Mouse (Mus musculus) myocyte (in vitro differentiated cells): Measurements from ENCODE around the gene Cgref1.

Experiments used
- CEBPB ChIP-seq: IDR thresholded peaks from 2 replicates; pipeline ENCODE4 v1.6.1; 2011; ENCODE audit warnings: mild to moderate bottlenecking, moderate library complexity; ENCODE audit not compliant: poor library complexity, insufficient read depth, severe bottlenecking
- E2F4 ChIP-seq: IDR thresholded peaks from one replicate; pipeline ENCODE4 v1.6.1; 2011; ENCODE audit warnings: mild to moderate bottlenecking, control low read depth, moderate library complexity; ENCODE audit not compliant: insufficient read depth
- MAX ChIP-seq: IDR thresholded peaks from one replicate; pipeline ENCODE4 v1.6.1; 2011; ENCODE audit warnings: low read depth, mild to moderate bottlenecking, control low read depth
- MYOD1 ChIP-seq, 3 experiments: IDR thresholded peaks; one replicate each; pipeline ENCODE4 v1.6.1; 2011; ENCODE audit warnings: control low read depth in 2 of 3, low read depth in 2 of 3, mild to moderate bottlenecking in 2 of 3, moderate library complexity in 1 of 3; ENCODE audit not compliant: insufficient read length in 2 of 3, control insufficient read depth in 1 of 3
- MYOG ChIP-seq, 3 experiments: IDR thresholded peaks; one replicate each; pipeline ENCODE4 v1.6.1; 2011; ENCODE audit warnings: control low read depth in 2 of 3, low read depth in 2 of 3, mild to moderate bottlenecking in 2 of 3; ENCODE audit not compliant: insufficient read length in 2 of 3, control insufficient read depth in 1 of 3, insufficient read depth in 1 of 3
- POLR2A ChIP-seq: IDR thresholded peaks from one replicate; pipeline ENCODE4 v1.6.1; 2011; ENCODE audit warnings: low read depth, mild to moderate bottlenecking, control low read depth, moderate library complexity; ENCODE audit not compliant: insufficient read length
- POLR2AphosphoS2 ChIP-seq: IDR thresholded peaks from one replicate; pipeline ENCODE4 v1.6.1; 2011; ENCODE audit warnings: low read depth, control low read depth; ENCODE audit not compliant: insufficient read length
- REST ChIP-seq: IDR thresholded peaks from one replicate; pipeline ENCODE4 v1.6.1; 2011; ENCODE audit warnings: mild to moderate bottlenecking, control low read depth, moderate library complexity; ENCODE audit not compliant: insufficient read depth, insufficient read length
- SRF ChIP-seq: IDR thresholded peaks from one replicate; pipeline ENCODE4 v1.6.1; 2011; ENCODE audit warnings: low read depth; ENCODE audit not compliant: control insufficient read depth, insufficient read length
- TCF12 ChIP-seq: IDR thresholded peaks from one replicate; pipeline ENCODE4 v1.6.1; 2011; ENCODE audit warnings: mild to moderate bottlenecking, control low read depth; ENCODE audit not compliant: poor library complexity, insufficient read depth, severe bottlenecking
- TCF3 ChIP-seq: IDR thresholded peaks from one replicate; pipeline ENCODE4 v1.6.1; 2011; ENCODE audit warnings: low read depth, control low read depth; ENCODE audit not compliant: insufficient read length
- USF1 ChIP-seq: IDR thresholded peaks from one replicate; pipeline ENCODE4 v1.6.1; 2011; ENCODE audit warnings: low read depth, mild to moderate bottlenecking, control low read depth, moderate library complexity

DNA sequence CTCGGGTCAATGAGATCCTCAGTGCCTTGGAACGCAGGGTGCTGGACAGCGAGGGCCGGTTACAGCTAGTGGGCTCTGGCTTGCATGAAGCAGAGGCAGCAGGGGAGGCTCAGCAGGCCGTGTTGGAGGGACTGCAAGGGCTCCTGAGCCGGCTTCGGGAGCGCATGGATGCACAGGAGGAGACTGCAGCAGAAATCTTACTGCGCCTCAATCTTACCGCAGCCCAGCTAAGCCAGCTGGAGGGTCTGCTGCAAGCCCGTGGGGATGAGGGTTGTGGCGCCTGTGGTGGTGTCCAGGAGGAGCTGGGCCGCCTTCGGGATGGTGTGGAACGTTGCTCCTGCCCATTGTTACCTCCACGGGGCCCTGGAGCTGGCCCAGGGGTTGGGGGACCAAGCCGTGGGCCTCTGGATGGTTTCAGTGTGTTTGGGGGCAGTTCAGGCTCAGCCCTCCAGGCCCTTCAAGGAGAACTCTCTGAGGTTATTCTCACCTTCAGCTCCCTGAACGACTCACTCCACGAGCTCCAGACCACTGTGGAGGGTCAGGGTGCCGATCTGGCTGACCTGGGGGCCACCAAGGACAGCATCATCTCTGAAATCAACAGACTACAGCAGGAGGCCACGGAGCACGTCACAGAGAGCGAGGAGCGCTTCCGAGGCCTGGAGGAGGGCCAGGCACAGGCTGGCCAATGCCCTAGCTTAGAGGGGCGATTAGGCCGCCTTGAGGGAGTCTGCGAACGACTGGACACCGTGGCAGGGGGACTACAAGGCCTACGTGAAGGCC is 27.3 kb downstream of the Cgref1 start:
- TF ChIP-seq POLR2A, result no peak
- TF ChIP-seq MYOD1 (IDR thresholded peaks at IDR 0.05; ENCODE audit: control insufficient read depth in 1 of 3, insufficient read length in 2 of 3, low read depth in 2 of 3), result no peak
- TF ChIP-seq USF1, result no peak
- no peak for TF ChIP-seq CEBPB
- no peak for TF ChIP-seq E2F4
- no peak for TF ChIP-seq MYOG (IDR thresholded peaks at IDR 0.05; ENCODE audit: control insufficient read depth in 1 of 3, insufficient read depth in 1 of 3, insufficient read length in 2 of 3, low read depth in 2 of 3)
- no peak for TF ChIP-seq POLR2AphosphoS2
- TF ChIP-seq MAX, result no peak
- TF ChIP-seq TCF12, result no peak
- TF ChIP-seq SRF, result no peak
- TF ChIP-seq TCF3, result no peak
- TF ChIP-seq REST, result no peak
